Mouse (Mus musculus) large intestine, adult 2 months (tissue): Measurements from ENCODE around the gene Cep126. TPM values are rescaled to one million over a fixed set of nuclear protein-coding genes. Genes with fewer than 3 reads are reported as not detected.

Source experiments
- polyA plus RNA-seq: library from polyadenylated mRNA; depleted of rRNA; stranded (reverse); fragments of >200 nt; gene quantifications from 2 replicates; pipeline ENCODE4 v1.2.3, GENCODE M21; 2012; rRNA removed

Gene Cep126
- polyA plus RNA-seq, 1 experiment = 0.12 TPM

Other genes starting within 250 kb of the Cep126 start
- 17.9 and 24.3 TPM in 2 replicates for gene Yap1, start 129.7 kb downstream of the Cep126 start, polyA plus RNA-seq
- gene Cfap300, start 91.5 kb downstream of the Cep126 start, polyA plus RNA-seq = 0.78 and 0.81 TPM in 2 replicates